Mouse (Mus musculus): Measurements from ENCODE around the gene Tbl2. TPM values are rescaled to one million over a fixed set of nuclear protein-coding genes. Genes with fewer than 3 reads are reported as not detected.

The Tbl2 gene
- polyA plus RNA-seq, 2 experiments = 23.2 to 29.8 TPM

DNA sequence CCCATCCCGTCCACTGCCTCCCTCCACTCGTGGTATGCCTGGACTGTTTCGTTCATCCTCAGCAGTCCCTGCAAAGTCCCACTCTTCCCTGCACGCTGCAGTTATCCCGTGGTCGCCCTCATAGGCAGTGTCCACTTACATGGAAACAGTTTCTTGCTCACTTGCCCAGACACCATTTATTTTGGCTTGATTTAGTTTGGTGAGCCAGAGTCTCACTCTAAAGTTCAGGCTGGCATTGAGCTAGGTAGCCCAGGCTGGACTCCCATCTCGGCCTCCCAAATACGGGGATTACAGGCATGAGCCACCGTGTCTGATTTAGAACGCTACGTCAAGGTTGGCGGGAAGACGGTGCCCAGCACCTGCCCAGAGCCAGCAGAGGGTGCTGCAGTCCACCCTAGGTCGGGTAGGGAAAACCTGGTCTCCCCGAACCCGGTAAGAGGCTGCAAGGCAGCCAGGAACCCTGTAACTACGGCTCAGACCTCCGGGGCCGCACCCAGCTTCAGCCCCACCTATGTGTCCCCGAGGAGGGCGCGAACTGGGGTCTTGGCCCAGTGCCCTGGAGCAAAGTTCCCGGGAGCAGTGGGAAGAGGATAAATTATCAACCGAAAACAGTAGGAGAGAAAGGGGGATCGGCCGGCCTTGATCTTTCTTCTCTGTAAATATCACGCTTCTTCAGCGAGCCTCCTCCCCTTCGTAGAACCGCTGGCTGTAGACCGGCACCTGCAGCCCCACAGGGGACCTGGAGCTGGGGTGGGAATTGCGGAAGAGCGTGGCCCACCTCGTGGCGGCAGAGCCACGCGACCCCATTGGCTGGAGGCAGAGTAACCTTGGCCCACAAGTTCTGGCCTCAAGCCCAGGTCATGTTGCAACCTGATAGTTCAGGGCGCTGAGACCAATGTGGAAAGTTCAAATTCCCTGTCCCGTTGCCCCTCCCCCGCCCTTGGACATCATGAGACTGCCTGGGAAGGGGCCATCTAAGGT is 41.6 kb upstream of the Tbl2 start:
- DNase-seq (ENCODE audit: low spot score) = peak; percentile 55
- Histone ChIP-seq H3K27me3 (ENCODE audit: control insufficient read depth, insufficient read depth, low read length) (peaks cover 33% of the 10 kb centered on the region), H3K9ac (ENCODE audit: low read depth, low read length, severe bottlenecking) (peak overlapping the region; percentile 36; the same call in 1 of the 2 replicates), H3K4me1 (ENCODE audit: control insufficient read depth, insufficient read depth, low read length) (peaks cover 2% of the 10 kb centered on the region; the same call in 1 of the 2 replicates), H3K4me2 (replicated peaks; ENCODE audit: low read depth, low read length, severe bottlenecking) (peak overlapping the region; percentile 98), H3K9me3 (ENCODE audit: control insufficient read depth, low read length) (no peaks in the 10 kb centered on the region), H3K27ac (replicated peaks; ENCODE audit: low read depth, low read length) (no peak overlapping the region), H3K4me3 (replicated peaks; ENCODE audit: low read length) (peak overlapping the region; percentile 53), H3K36me3 (ENCODE audit: control insufficient read depth, insufficient read depth, low read length) (no peaks in the 10 kb centered on the region)
- no peak for ATAC-seq (ENCODE audit: low FRiP score, low read depth)
- 9% methylated on average over 40 of the region's 40 CpGs for WGBS
- TF ChIP-seq POLR2A (IDR thresholded peaks at IDR 0.05; ENCODE audit: borderline replicate concordance, extremely low read depth, insufficient read depth, insufficient read length) = no peak

DNA sequence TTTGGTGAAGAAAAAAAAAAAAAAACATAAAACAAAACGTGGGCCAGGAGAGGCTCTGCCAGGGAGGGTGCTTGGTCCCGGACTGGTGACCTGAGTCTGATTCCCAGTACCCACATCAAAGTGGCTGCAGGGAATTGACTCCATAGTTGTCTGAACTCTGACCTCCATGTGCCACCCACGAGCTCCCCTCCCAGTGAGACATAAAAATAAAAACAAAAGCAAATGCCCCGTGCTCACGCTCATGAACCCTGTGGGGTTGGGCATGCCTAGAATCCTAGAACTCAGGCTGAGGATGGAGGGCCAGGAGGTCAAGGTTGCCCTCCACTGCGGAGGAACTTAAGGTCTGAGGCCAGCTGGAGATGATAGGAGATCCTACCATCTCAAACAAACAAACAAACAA is 40.4 kb upstream of the Tbl2 start:
- DNase-seq (ENCODE audit: low spot score) (no peak), ATAC-seq (ENCODE audit: low FRiP score, low read depth) (no peak)
- H3K4me3 ChIP-seq (replicated peaks; ENCODE audit: low read length) = no peak overlapping the region
- H3K9ac ChIP-seq (ENCODE audit: low read depth, low read length, severe bottlenecking) = no peak overlapping the region
- H3K36me3 ChIP-seq (ENCODE audit: control insufficient read depth, insufficient read depth, low read length) = no peaks in the 10 kb centered on the region
- no peak for TF ChIP-seq POLR2A (IDR thresholded peaks at IDR 0.05; ENCODE audit: borderline replicate concordance, extremely low read depth, insufficient read depth, insufficient read length)
- H3K4me1 ChIP-seq (ENCODE audit: control insufficient read depth, insufficient read depth, low read length) = peaks cover 2% of the 10 kb centered on the region; the same call in 1 of the 2 replicates
- WGBS = 53% methylated on average over 6 of the region's 6 CpGs
- no peak overlapping the region for H3K27ac ChIP-seq (replicated peaks; ENCODE audit: low read depth, low read length)
- H3K4me2 ChIP-seq (replicated peaks; ENCODE audit: low read depth, low read length, severe bottlenecking) = no peak overlapping the region
- peaks cover 33% of the 10 kb centered on the region for H3K27me3 ChIP-seq (ENCODE audit: control insufficient read depth, insufficient read depth, low read length)
- no peaks in the 10 kb centered on the region for H3K9me3 ChIP-seq (ENCODE audit: control insufficient read depth, low read length)

DNA sequence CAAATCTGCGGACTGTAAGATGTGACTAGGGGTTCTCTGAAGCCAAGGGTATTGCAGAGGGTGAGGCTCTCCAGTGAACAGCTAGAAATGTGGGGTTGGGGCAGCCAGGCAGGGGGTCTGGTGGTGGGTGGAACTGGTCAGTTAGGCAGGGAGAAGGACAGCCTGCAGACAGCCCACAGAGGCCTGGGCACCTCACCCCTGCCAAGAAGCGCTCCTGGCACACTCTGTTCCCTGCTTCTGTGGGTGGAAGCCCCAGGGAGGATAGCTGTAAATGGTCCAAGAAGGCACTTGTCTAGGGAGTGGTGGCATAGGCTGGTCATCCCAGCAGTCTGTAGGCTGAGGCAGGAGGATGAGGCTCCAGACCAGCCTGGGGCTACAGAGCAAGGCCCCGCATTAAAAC is 40.0 kb upstream of the Tbl2 start:
- H3K4me3 ChIP-seq (replicated peaks; ENCODE audit: low read length) = no peak overlapping the region
- peaks cover 2% of the 10 kb centered on the region; the same call in 1 of the 2 replicates for H3K4me1 ChIP-seq (ENCODE audit: control insufficient read depth, insufficient read depth, low read length)
- no peak overlapping the region for H3K9ac ChIP-seq (ENCODE audit: low read depth, low read length, severe bottlenecking)
- no peak overlapping the region for H3K4me2 ChIP-seq (replicated peaks; ENCODE audit: low read depth, low read length, severe bottlenecking)
- WGBS = 86% methylated on average over 3 of the region's 3 CpGs
- DNase-seq (ENCODE audit: low spot score) (no peak), ATAC-seq (ENCODE audit: low FRiP score, low read depth) (no peak)
- TF ChIP-seq POLR2A (IDR thresholded peaks at IDR 0.05; ENCODE audit: borderline replicate concordance, extremely low read depth, insufficient read depth, insufficient read length) = no peak
- no peak overlapping the region for H3K27ac ChIP-seq (replicated peaks; ENCODE audit: low read depth, low read length)
- H3K36me3 ChIP-seq (ENCODE audit: control insufficient read depth, insufficient read depth, low read length) = no peaks in the 10 kb centered on the region
- H3K27me3 ChIP-seq (ENCODE audit: control insufficient read depth, insufficient read depth, low read length) = peaks cover 33% of the 10 kb centered on the region
- H3K9me3 ChIP-seq (ENCODE audit: control insufficient read depth, low read length) = no peaks in the 10 kb centered on the region

DNA sequence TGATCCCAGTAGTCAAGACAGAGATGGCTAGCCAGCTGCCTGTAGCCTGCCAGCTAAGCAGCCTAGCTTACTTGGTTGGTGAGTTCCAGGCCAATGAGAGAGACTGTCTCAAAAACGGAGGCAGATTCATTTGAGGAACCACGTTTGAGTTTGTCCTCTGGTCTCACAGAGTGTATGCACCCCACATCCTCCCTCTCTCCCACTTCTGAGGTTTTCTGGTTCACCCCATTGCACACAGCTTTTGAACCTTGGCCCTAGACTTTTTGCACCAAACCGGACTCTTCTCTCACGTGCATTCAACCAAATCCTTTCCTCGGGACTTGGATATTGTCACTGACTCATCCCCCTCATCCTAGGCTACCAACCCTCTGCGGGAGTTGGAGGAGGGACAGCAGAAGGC is 39.5 kb upstream of the Tbl2 start:
- DNase-seq (ENCODE audit: low spot score) = no peak
- H3K4me2 ChIP-seq (replicated peaks; ENCODE audit: low read depth, low read length, severe bottlenecking) = no peak overlapping the region
- 81% methylated on average over 6 of the region's 6 CpGs for WGBS
- H3K36me3 ChIP-seq (ENCODE audit: control insufficient read depth, insufficient read depth, low read length) = no peaks in the 10 kb centered on the region
- H3K4me3 ChIP-seq (replicated peaks; ENCODE audit: low read length) = no peak overlapping the region
- no peak for TF ChIP-seq POLR2A (IDR thresholded peaks at IDR 0.05; ENCODE audit: borderline replicate concordance, extremely low read depth, insufficient read depth, insufficient read length)
- H3K9me3 ChIP-seq (ENCODE audit: control insufficient read depth, low read length) = no peaks in the 10 kb centered on the region
- no peak overlapping the region for H3K9ac ChIP-seq (ENCODE audit: low read depth, low read length, severe bottlenecking)
- no peak for ATAC-seq (ENCODE audit: low FRiP score, low read depth)
- peaks cover 2% of the 10 kb centered on the region; the same call in 1 of the 2 replicates for H3K4me1 ChIP-seq (ENCODE audit: control insufficient read depth, insufficient read depth, low read length)
- H3K27me3 ChIP-seq (ENCODE audit: control insufficient read depth, insufficient read depth, low read length) = peaks cover 31% of the 10 kb centered on the region
- H3K27ac ChIP-seq (replicated peaks; ENCODE audit: low read depth, low read length) = no peak overlapping the region

DNA sequence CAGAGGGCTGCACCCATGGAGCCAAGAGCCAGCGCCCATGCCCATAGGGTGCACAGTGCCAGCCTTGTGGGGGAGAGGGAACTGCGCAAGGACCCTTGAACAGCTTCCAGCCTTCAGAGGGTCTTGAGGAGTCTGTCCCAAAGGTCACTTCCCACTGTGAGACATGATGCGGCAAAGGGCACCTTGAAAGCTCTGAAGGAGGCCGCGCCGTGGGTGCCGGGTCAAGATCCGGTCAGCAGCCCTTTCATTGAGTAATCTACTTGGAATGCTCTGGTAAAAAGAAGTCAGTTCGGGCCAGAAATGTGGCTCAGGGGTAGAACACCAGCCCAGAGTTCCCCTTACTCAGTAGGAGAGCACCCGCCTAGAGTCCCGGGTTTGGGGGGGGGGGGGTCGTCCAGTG is 35.7 kb upstream of the Tbl2 start:
- Histone ChIP-seq H3K4me3 (replicated peaks; ENCODE audit: low read length) (no peak overlapping the region), H3K36me3 (ENCODE audit: control insufficient read depth, insufficient read depth, low read length) (no peaks in the 10 kb centered on the region), H3K27me3 (ENCODE audit: control insufficient read depth, insufficient read depth, low read length) (peaks cover 2% of the 10 kb centered on the region), H3K4me2 (replicated peaks; ENCODE audit: low read depth, low read length, severe bottlenecking) (no peak overlapping the region), H3K9me3 (ENCODE audit: control insufficient read depth, low read length) (no peaks in the 10 kb centered on the region), H3K4me1 (ENCODE audit: control insufficient read depth, insufficient read depth, low read length) (no peaks in the 10 kb centered on the region), H3K27ac (replicated peaks; ENCODE audit: low read depth, low read length) (no peak overlapping the region), H3K9ac (ENCODE audit: low read depth, low read length, severe bottlenecking) (no peak overlapping the region)
- 84% methylated on average over 12 of the region's 12 CpGs for WGBS
- no peak for ATAC-seq (ENCODE audit: low FRiP score, low read depth)
- no peak for TF ChIP-seq POLR2A (IDR thresholded peaks at IDR 0.05; ENCODE audit: borderline replicate concordance, extremely low read depth, insufficient read depth, insufficient read length)
- DNase-seq (ENCODE audit: low spot score) = no peak

Data from limb, embryonic 14.5 days (tissue).